Mouse (Mus musculus) brain, embryonic 14.5 days (tissue): ENCODE results near the gene Mgea5.

ENCODE experiments used
- CTCF ChIP-seq: fragments of 200-500 bp; IDR thresholded peaks from 2 replicates; pipeline ENCODE4 v1.5.1; 2012; ENCODE audit warnings: inconsistent platforms, mild to moderate bottlenecking, moderate library complexity, borderline replicate concordance; ENCODE audit not compliant: insufficient read depth, insufficient read length; ENCODE audit errors: extremely low read depth
- POLR2A ChIP-seq: fragments of 200-500 bp; IDR thresholded peaks from 2 replicates; pipeline ENCODE4 v1.6.1; 2012; ENCODE audit warnings: mild to moderate bottlenecking, inconsistent platforms, borderline replicate concordance; ENCODE audit not compliant: poor library complexity, insufficient read depth, insufficient read length, severe bottlenecking; ENCODE audit errors: extremely low read depth

- TF ChIP-seq POLR2A (no peak), CTCF (peak; percentile 14; the same call in 1 of the 2 replicates)
Measured at GRCm38 (mm10) chr19:45722188-45722587, 61.4 kb downstream of the Mgea5 start.
